Mouse (Mus musculus): ENCODE results near the gene Smad5. TPM values are rescaled to one million over a fixed set of nuclear protein-coding genes. Genes with fewer than 3 reads are reported as not detected.
A peak's percentile ranks its signal among the peaks of the same experiment; 100 is the strongest.

Gene Smad5
- polyA plus RNA-seq, 1 experiment from 2014 or later = 52.6 TPM

DNA sequence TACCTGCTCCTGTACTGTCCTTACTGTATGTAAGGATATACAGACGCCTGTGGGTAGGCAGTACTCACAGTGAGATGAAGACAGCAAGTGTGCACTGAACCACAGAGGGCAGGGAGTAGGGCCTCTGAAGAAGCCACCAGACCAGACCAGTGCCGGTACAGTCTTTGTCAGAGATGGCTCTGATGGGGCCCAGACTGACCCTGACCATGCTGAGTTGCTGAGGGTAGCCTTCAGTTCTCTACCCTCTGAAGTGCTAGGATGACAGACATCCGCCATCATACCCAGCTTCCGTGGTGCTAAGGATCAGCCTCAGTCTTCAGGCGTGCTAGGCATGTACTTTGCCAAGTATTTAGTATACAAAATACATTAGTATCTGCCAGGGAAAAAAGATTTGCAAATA, 36.7 kb downstream of the Smad5 start:
- H3K9ac ChIP-seq (replicated peaks) = no peak overlapping the region
- H3K4me2 ChIP-seq = no peak overlapping the region
- peaks cover 83% of the 10 kb centered on the region for H3K36me3 ChIP-seq
- no peaks in the 10 kb centered on the region for H3K9me3 ChIP-seq
- no peak overlapping the region for H3K27ac ChIP-seq
- H3K4me3 ChIP-seq (replicated peaks) = no peak overlapping the region
- no peaks in the 10 kb centered on the region for H3K27me3 ChIP-seq
- no peaks in the 10 kb centered on the region for H3K4me1 ChIP-seq (replicated peaks)
- ATAC-seq (ENCODE audit: insufficient number of reproducible peaks, insufficient read depth, low FRiP score, low TSS enrichment, low read depth) = no peak
- WGBS = 93% methylated on average over 5 of the region's 5 CpGs

DNA sequence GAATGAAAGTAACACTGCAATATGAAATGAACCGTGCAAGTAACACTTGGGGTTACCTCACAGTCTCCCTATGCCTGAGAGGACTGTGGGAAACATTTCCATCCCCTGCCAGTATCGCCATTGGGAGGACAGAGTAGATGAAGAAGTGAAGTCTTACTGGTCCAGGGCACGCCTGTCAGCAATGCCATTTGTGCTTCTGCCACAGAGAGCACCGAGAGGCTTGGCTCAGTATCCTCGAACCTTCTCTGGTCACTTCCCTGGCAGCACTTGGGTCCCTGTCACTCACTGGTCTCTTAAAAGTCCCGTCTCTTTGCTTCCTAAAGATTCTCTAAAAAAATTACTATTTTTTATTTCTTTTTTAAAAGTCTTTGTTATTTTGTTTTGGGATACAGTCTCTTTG, 37.7 kb downstream of the Smad5 start:
- no peak overlapping the region for H3K9ac ChIP-seq (replicated peaks)
- H3K36me3 ChIP-seq = peaks cover 75% of the 10 kb centered on the region
- no peaks in the 10 kb centered on the region for H3K4me1 ChIP-seq (replicated peaks)
- H3K9me3 ChIP-seq = no peaks in the 10 kb centered on the region
- no peak for ATAC-seq (ENCODE audit: insufficient number of reproducible peaks, insufficient read depth, low FRiP score, low TSS enrichment, low read depth)
- H3K4me2 ChIP-seq = no peak overlapping the region
- H3K27me3 ChIP-seq = no peaks in the 10 kb centered on the region
- no peak overlapping the region for H3K4me3 ChIP-seq (replicated peaks)
- 82% methylated on average over 6 of the region's 6 CpGs for WGBS
- H3K27ac ChIP-seq = no peak overlapping the region

DNA sequence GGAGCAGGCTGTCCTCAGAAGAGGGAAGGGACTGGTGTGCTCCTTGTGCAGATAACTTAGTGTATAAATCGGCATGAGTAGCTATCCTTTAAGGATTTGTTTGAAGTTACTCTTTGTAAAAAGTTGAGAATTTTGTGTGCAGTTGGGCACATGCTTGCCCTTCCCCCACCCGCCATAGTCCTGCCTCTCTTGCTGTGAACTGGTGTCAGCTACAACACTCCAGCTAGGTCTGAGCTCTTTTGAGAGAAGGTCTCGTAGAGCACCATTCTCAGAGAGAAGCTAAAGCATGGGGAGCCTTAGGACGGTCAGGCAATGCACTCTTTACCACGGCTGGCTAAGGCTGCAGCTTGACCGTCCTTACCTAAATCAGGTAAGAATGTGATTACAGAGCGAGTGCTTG, 38.9 kb downstream of the Smad5 start:
- 87% methylated on average over 7 of the region's 7 CpGs for WGBS
- Histone ChIP-seq H3K4me2 (no peak overlapping the region), H3K27me3 (no peaks in the 10 kb centered on the region), H3K9ac (replicated peaks) (no peak overlapping the region), H3K27ac (no peak overlapping the region), H3K4me1 (replicated peaks) (no peaks in the 10 kb centered on the region), H3K9me3 (no peaks in the 10 kb centered on the region), H3K4me3 (replicated peaks) (no peak overlapping the region), H3K36me3 (peaks cover 64% of the 10 kb centered on the region)
- ATAC-seq (ENCODE audit: insufficient number of reproducible peaks, insufficient read depth, low FRiP score, low TSS enrichment, low read depth) = no peak

DNA sequence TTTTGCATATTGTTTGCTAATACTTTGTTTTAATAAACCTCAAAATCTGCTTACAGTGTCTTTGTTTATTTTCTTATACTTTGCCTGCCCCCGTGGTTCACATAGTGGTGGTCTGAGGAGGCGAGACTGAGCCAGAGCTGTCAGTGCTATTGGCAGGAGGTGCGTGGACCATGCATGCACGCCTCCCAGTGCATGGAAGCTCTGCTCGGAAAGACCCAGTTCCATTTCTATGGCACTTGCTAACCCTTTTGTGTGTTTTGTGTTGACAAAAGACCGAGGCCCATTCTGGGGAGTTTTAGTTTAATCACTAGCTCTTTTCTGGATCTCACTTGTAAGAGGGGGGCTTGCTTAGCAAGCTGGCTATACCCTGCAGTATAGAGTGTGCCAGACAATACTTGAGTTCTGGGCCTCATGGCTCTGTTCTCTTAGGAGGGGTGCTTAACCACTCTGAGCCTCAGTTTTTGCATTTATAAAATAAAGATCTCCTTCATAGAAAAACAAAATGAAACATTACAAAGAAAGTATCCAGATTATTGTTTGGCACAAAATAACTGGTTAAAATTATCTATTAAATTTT, 39.6 kb downstream of the Smad5 start:
- no peak overlapping the region for H3K9ac ChIP-seq (replicated peaks)
- no peaks in the 10 kb centered on the region for H3K27me3 ChIP-seq
- WGBS = 86% methylated on average over 6 of the region's 6 CpGs
- H3K4me2 ChIP-seq = no peak overlapping the region
- H3K9me3 ChIP-seq = no peaks in the 10 kb centered on the region
- peaks cover 57% of the 10 kb centered on the region for H3K36me3 ChIP-seq
- H3K4me1 ChIP-seq (replicated peaks) = no peaks in the 10 kb centered on the region
- H3K4me3 ChIP-seq (replicated peaks) = no peak overlapping the region
- ATAC-seq (ENCODE audit: insufficient number of reproducible peaks, insufficient read depth, low FRiP score, low TSS enrichment, low read depth) = no peak
- no peak overlapping the region for H3K27ac ChIP-seq

DNA sequence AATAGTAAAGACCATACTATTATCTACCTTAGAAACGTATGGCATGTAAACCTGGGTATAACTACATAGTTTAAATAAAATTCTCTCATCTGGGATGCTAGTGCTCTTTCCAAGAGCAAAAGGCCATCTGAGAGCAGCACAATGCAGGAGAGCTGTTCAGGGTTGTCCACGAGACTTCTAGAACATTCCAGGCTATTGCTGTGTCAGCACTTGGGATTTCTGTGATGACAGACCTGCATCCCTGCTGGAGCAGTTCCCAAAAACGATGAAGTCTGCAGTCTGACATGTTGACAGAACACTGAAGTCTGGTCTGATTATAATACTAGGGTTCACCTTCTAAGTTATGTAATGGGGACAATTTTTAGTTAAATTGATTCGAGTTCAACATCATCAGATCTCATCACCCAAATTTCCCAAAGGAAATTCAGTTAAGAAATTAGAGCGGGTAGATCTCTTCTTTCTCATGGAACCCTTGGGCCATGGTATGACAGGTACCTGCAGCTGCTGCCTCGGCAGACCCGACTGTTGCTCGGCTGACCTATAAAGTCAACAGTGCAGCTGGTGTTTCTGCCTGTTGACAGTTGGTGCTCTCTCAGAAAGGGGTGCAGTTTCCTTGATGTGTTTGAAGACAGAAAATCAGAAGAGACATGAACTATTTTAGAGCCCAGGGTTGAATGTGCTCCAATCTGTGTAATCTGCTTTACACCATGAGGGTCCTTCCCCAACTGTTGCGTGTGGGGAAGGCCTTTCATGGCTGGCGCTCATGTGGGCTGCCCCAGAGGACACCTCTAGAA, 44.1 kb downstream of the Smad5 start:
- Histone ChIP-seq H3K4me3 (replicated peaks) (no peak overlapping the region), H3K9ac (replicated peaks) (no peak overlapping the region), H3K36me3 (peaks cover 14% of the 10 kb centered on the region), H3K9me3 (no peaks in the 10 kb centered on the region), H3K4me2 (no peak overlapping the region), H3K4me1 (replicated peaks) (peaks cover 2% of the 10 kb centered on the region; the same call in 1 of the 2 replicates), H3K27me3 (peaks cover 24% of the 10 kb centered on the region), H3K27ac (no peak overlapping the region)
- no peak for ATAC-seq (ENCODE audit: insufficient number of reproducible peaks, insufficient read depth, low FRiP score, low TSS enrichment, low read depth)
- 71% methylated on average over 10 of the region's 10 CpGs for WGBS

DNA sequence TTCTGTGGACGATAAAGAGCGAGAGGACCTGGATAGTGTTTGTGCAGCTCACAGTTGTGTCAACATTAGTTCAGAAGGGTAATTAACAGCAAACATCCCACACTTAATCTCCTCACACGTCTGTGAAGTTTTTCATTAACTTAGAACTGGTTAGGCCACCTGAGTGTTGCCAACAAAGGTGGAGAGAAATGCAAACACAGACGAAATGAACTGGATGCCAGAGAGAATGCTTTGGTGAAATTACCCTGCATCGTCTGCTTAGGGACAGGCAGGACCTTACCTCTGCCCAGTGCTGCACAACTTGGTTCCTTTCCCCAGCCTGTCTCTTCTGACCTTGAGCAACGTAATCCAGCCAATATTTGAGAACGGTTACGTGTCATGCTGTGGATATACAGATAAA, 44.7 kb downstream of the Smad5 start:
- Histone ChIP-seq H3K27me3 (peaks cover 31% of the 10 kb centered on the region), H3K9me3 (no peaks in the 10 kb centered on the region), H3K27ac (no peak overlapping the region), H3K4me3 (replicated peaks) (no peak overlapping the region), H3K4me1 (replicated peaks) (peaks cover 8% of the 10 kb centered on the region; the same call in 1 of the 2 replicates), H3K9ac (replicated peaks) (no peak overlapping the region), H3K36me3 (peaks cover 8% of the 10 kb centered on the region), H3K4me2 (no peak overlapping the region)
- no peak for ATAC-seq (ENCODE audit: insufficient number of reproducible peaks, insufficient read depth, low FRiP score, low TSS enrichment, low read depth)
- WGBS = 66% methylated on average over 8 of the region's 8 CpGs

DNA sequence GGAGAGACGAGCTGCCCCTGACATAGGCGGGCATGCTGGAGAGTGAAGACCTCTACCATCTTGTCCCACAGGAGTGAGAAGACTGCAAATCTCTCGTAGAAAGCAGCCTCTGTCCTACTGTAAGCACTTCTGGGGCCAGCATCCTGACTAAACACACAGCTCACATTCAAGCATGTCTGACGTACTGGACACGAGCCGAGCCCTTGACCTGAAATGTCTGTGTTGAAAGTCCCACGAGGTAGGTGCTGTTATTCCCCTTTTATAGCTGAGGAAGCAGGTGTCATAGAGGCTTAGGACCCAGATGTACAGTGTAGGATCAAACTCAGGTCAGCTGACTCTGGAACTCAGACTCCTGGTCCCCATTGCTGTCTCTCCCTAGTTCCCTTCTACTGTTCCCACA, 46.6 kb downstream of the Smad5 start:
- peaks cover 49% of the 10 kb centered on the region for H3K27me3 ChIP-seq
- H3K27ac ChIP-seq = no peak overlapping the region

DNA sequence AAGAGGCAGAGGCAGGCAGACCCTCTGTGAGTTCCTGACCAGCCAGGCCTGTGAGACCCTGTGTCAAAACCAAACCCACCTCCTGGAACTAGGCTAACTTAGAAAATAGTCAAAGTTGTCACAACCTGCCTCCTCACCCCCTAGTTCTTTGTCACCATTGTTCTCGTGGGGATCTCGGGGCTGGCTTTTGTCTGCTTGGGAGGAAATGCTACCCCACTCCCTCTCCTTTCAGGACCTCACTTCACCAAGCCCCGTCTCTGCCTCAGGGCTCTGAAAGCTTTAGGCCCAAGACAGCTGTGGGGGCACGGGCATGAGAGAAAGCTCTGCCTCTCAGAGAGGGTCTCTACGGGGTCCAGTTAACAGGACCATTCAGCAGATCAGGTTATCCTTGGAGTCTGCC, 49.0 kb downstream of the Smad5 start:
- no peak overlapping the region for H3K4me3 ChIP-seq (replicated peaks)
- H3K9me3 ChIP-seq = no peaks in the 10 kb centered on the region
- no peaks in the 10 kb centered on the region for H3K36me3 ChIP-seq
- no peak overlapping the region for H3K4me2 ChIP-seq
- peaks cover 23% of the 10 kb centered on the region for H3K4me1 ChIP-seq (replicated peaks)
- no peak overlapping the region for H3K27ac ChIP-seq
- no peak for ATAC-seq (ENCODE audit: insufficient number of reproducible peaks, insufficient read depth, low FRiP score, low TSS enrichment, low read depth)
- H3K27me3 ChIP-seq = peaks cover 73% of the 10 kb centered on the region
- WGBS = 29% methylated on average over 5 of the region's 5 CpGs
- no peak overlapping the region for H3K9ac ChIP-seq (replicated peaks)

More for the DNA sequence above, 46.6 kb downstream of the Smad5 start:
- Histone ChIP-seq H3K4me1 (replicated peaks) (peaks cover 22% of the 10 kb centered on the region), H3K9me3 (no peaks in the 10 kb centered on the region), H3K36me3 (peaks cover 1% of the 10 kb centered on the region; the same call in 1 of the 2 replicates), H3K9ac (replicated peaks) (no peak overlapping the region), H3K4me2 (no peak overlapping the region), H3K4me3 (replicated peaks) (no peak overlapping the region)
- WGBS = 85% methylated on average over 7 of the region's 7 CpGs
- ATAC-seq (ENCODE audit: insufficient number of reproducible peaks, insufficient read depth, low FRiP score, low TSS enrichment, low read depth) = no peak

DNA sequence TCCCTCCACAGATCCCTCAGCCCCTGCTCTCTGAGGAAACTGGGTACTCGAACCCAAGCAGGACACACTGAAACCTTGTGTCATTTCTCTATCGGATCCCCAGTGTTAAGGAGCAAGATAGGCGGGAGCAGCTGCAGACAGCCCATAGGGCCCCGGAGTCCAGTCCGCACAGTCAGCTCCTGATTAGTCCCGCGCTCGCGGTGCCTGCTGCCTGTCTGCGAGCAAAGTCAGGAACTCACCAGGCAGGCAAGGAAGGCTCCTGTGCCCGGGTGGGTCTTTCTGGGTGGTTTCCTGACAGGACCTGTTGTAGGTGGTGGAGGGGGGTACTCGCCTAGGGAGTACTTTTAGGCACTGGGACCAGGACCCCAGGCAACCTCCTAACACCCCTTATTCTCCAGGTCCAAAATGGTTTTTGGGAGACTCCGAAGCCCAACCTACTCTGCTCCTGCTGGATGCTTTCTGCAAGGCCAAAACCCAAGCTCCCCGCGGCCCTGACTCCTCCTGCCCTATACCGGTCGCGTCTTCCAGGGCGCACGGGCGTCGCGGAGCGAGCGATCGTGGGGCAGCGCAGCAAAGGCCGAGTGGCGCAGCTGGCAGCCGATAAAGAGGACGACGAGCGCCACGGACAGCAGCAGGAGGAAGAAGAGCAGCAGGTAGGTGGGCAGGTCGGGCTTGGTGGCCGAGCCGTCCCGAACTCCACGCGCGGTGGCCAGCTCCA, 49.8 kb downstream of the Smad5 start:
- Histone ChIP-seq H3K4me2 (peak overlapping the region; percentile 98), H3K9ac (replicated peaks) (peak overlapping the region; percentile 56), H3K36me3 (no peaks in the 10 kb centered on the region), H3K27ac (no peak overlapping the region), H3K27me3 (peaks cover 75% of the 10 kb centered on the region), H3K9me3 (no peaks in the 10 kb centered on the region), H3K4me3 (replicated peaks) (peak overlapping the region; percentile 48), H3K4me1 (replicated peaks) (peaks cover 32% of the 10 kb centered on the region)
- ATAC-seq (ENCODE audit: insufficient number of reproducible peaks, insufficient read depth, low FRiP score, low TSS enrichment, low read depth) = no peak; the same call in 1 of the 2 replicates
- WGBS = under 1% methylated on average over 41 of the region's 41 CpGs

DNA sequence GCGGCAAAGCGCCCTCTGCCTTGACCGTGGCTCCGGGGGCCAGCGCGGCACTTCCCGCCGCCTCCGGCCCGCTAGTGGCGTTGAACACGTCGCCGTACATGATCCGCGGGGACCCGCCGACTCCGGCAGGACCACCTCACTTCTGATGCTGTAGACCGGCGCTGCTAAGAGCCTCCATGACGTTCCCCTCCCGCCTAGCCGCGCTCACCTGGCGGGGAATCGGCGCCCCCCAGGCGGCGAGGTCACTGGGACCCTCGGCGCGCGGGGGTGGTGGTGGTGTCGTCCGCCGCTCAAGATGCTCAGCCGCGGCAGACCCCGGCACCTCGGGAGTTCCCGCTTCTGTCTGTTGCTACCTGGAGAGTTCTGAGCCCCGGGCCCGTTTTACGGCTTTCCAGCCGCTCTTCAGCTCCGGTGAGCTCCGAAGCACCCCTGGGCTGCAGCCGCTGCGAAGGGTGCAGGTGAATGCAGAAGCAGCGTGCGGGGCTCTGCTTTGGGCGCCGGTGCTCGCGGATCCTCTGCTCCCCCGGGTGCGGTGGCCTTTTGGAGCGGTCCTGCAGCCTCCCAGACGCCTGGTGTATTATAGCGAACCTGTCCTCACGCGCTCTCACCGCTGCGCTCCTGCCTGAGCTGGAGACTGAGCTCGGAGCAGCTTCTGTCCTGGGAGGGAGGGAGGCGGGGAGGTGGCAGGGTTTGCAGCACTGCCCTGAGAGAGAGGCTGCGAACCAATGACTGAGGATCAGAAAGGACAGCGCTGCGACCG, 50.6 kb downstream of the Smad5 start, which contains the start of gene Gm45623:
Gm45623 (minus strand) TSS at position 636 of the 760 bp plus-strand sequence.
- H3K36me3 ChIP-seq = no peaks in the 10 kb centered on the region
- peak within 1 kb of the TSS; percentile 98 for H3K4me2 ChIP-seq
- WGBS = under 1% methylated on average over 71 of the region's 71 CpGs
- peak within 1 kb of the TSS; percentile 56 for H3K9ac ChIP-seq (replicated peaks)
- ATAC-seq (ENCODE audit: insufficient number of reproducible peaks, insufficient read depth, low FRiP score, low TSS enrichment, low read depth) = no peak
- peak within 1 kb of the TSS; percentile 48 for H3K4me3 ChIP-seq (replicated peaks)
- no peaks in the 10 kb centered on the region for H3K9me3 ChIP-seq
- peaks cover 75% of the 10 kb centered on the region for H3K27me3 ChIP-seq
- no peak within 1 kb of the TSS for H3K27ac ChIP-seq
- peaks cover 39% of the 10 kb centered on the region for H3K4me1 ChIP-seq (replicated peaks)

DNA sequence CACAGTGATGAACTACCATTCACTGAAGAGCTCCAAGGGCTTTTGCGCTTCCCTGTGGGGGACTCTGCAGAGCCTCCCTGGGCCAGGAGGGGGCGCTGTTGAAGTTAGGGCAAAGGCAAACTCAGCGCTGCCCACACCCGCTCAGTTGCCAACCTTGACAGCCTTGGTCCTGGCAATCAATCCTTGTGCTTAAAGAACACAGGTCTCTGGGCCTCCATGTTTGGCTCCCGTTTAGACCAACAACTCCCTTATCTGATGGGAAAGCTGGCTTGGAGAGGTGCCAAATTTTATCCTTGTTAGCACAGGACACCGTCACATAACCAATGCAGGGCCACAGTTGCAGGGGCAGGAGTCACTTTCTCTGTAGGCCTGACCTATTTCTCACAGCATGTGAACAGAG, 53.1 kb downstream of the Smad5 start:
- peaks cover 67% of the 10 kb centered on the region for H3K27me3 ChIP-seq
- no peak overlapping the region for H3K27ac ChIP-seq
- H3K36me3 ChIP-seq = no peaks in the 10 kb centered on the region
- no peaks in the 10 kb centered on the region for H3K9me3 ChIP-seq
- H3K9ac ChIP-seq (replicated peaks) = no peak overlapping the region
- H3K4me3 ChIP-seq (replicated peaks) = no peak overlapping the region
- peaks cover 39% of the 10 kb centered on the region for H3K4me1 ChIP-seq (replicated peaks)
- no peak for ATAC-seq (ENCODE audit: insufficient number of reproducible peaks, insufficient read depth, low FRiP score, low TSS enrichment, low read depth)
- 61% methylated on average over 6 of the region's 6 CpGs for WGBS
- H3K4me2 ChIP-seq = no peak overlapping the region

All from limb, embryonic 12.5 days (tissue).